Mouse (Mus musculus) limb, embryonic 12.5 days (tissue): ENCODE data around the gene Otof. TPM values are rescaled to one million over a fixed set of nuclear protein-coding genes. Genes with fewer than 3 reads are reported as not detected.

Source experiments
- ATAC-seq: fragments of 200-750 bp; cut with Nextera tagmentation; 2 replicates; pipeline ENCODE4 v1.8.0; 2017; ENCODE audit warnings: low read depth, moderate TSS enrichment; ENCODE audit not compliant: insufficient number of reproducible peaks, insufficient read depth, low FRiP score, low TSS enrichment
- H3K27ac ChIP-seq: fragments of 300-500 bp; sonication (generic); 2 replicates; pipeline ENCODE4 v1.5.1; 2016; ENCODE audit warnings: mild to moderate bottlenecking, moderate library complexity
- H3K27me3 ChIP-seq: fragments of 300-500 bp; sonication (generic); 2 replicates; pipeline ENCODE4 v1.6.1; 2016; ENCODE audit warnings: mild to moderate bottlenecking, moderate library complexity
- H3K36me3 ChIP-seq: fragments of 300-500 bp; sonication (generic); 2 replicates; pipeline ENCODE4 v1.6.1; 2016; ENCODE audit warnings: mild to moderate bottlenecking, moderate library complexity
- H3K4me1 ChIP-seq: fragments of 300-500 bp; sonication (generic); replicated peaks from 2 replicates; pipeline ENCODE4 v1.6.1; 2016
- H3K4me2 ChIP-seq: fragments of 300-500 bp; sonication (generic); 2 replicates; pipeline ENCODE4 v1.6.1; 2016; ENCODE audit warnings: mild to moderate bottlenecking, moderate library complexity
- H3K4me3 ChIP-seq: fragments of 300-500 bp; sonication (generic); replicated peaks from 2 replicates; pipeline ENCODE4 v1.5.1; 2016; ENCODE audit warnings: mild to moderate bottlenecking
- H3K9ac ChIP-seq: fragments of 300-500 bp; sonication (generic); replicated peaks from 2 replicates; pipeline ENCODE4 v1.6.1; 2016; ENCODE audit warnings: mild to moderate bottlenecking, moderate library complexity
- H3K9me3 ChIP-seq: fragments of 300-500 bp; sonication (generic); 2 replicates; pipeline ENCODE4 v1.6.1; 2016; ENCODE audit warnings: mild to moderate bottlenecking, moderate library complexity
- whole genome bisulfite sequencing: fragments of 180-500 bp; shearing (Covaris S2); methylation state at CpG from one replicate; pipeline ENCODE4 v1.1.7; 2016; 5-methylcytosine and 5-hydroxymethylcytosine counted together
- polyA plus RNA-seq: library from polyadenylated mRNA; unstranded; fragments of >200 nt; fragmentation: Nextera tagmentation; extraction: Ambion mirVana; gene quantifications from 2 replicates; pipeline ENCODE4 v1.2.1, GENCODE M21; 2016

Otof gene
- polyA plus RNA-seq, 1 experiment from 2014 or later = 0.24 TPM

DNA sequence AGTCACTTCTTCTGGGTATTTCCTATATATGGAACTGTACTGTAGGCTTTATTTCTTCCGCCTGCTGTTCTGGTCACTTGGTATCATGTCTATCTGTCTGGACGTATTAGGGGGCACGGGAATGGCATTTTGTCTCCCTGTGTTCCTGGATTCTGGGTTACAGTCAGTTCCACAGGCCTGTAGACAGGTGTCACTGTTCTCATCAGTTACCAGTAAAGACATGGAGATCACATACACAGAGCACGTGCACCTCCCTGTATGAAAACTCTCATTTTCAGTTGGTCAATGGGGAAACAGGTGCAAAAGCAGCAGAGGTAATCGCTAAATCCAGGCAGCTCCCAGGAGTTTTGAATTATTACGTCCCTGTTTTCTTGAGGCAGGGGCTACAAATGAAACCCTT lies 74.0 kb downstream of the Otof start:
- peaks cover 7% of the 10 kb centered on the region for H3K4me1 ChIP-seq
- ATAC-seq = no peak
- no peaks in the 10 kb centered on the region for H3K27me3 ChIP-seq
- H3K4me2 ChIP-seq = no peak overlapping the region
- WGBS = 76% methylated on average over 6 of the region's 6 CpGs
- H3K36me3 ChIP-seq = no peaks in the 10 kb centered on the region
- H3K9me3 ChIP-seq = no peaks in the 10 kb centered on the region
- H3K27ac ChIP-seq = no peak overlapping the region
- H3K4me3 ChIP-seq = no peak overlapping the region
- no peak overlapping the region for H3K9ac ChIP-seq

DNA sequence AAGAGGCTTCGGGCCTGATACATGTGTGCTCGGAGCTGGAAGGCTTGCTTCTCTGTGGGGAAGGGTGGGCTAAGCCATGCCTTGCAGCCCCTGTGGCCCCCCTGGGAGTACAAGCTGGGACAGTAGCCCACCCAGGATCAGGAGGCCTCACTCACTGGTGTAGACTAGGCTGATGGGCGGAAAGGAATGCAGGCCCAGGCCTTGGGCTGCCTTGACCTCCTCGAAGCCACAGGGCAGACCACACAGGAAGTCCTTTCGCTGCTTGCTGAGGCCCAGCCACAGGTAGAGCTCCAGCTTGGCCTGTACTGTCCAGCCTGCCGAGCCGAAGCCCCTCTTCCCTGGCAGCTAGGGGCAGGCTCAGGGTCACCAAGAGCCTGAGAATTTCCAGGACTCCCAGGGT lies 78.9 kb downstream of the Otof start:
- WGBS = 55% methylated on average over 7 of the region's 7 CpGs
- no peak for ATAC-seq

GRCm38 (mm10) chr5:30369426-30369825 lies 92.3 kb downstream of the Otof start:
- ATAC-seq = no peak
- Histone ChIP-seq H3K27me3 (no peaks in the 10 kb centered on the region), H3K4me1 (no peaks in the 10 kb centered on the region), H3K4me2 (no peak overlapping the region), H3K27ac (no peak overlapping the region), H3K9ac (no peak overlapping the region), H3K36me3 (no peaks in the 10 kb centered on the region), H3K4me3 (no peak overlapping the region), H3K9me3 (no peaks in the 10 kb centered on the region)
- 87% methylated on average over 5 of the region's 5 CpGs for WGBS

More for the DNA sequence above, 78.9 kb downstream of the Otof start:
- Histone ChIP-seq H3K36me3 (no peaks in the 10 kb centered on the region), H3K27ac (no peak overlapping the region), H3K4me1 (peaks cover 9% of the 10 kb centered on the region), H3K9me3 (no peaks in the 10 kb centered on the region), H3K27me3 (no peaks in the 10 kb centered on the region), H3K4me2 (no peak overlapping the region), H3K4me3 (no peak overlapping the region), H3K9ac (no peak overlapping the region)

GRCm38 (mm10) chr5:30367405-30367804 lies 94.3 kb downstream of the Otof start:
- Histone ChIP-seq H3K27ac (no peak overlapping the region), H3K9me3 (no peaks in the 10 kb centered on the region; the same call in 1 of the 2 replicates), H3K27me3 (no peaks in the 10 kb centered on the region), H3K36me3 (no peaks in the 10 kb centered on the region), H3K4me1 (no peaks in the 10 kb centered on the region), H3K4me3 (no peak overlapping the region), H3K4me2 (no peak overlapping the region), H3K9ac (no peak overlapping the region)
- WGBS = 81% methylated on average over 8 of the region's 8 CpGs
- ATAC-seq = no peak

GRCm38 (mm10) chr5:30358436-30359099 lies 103.2 kb downstream of the Otof start:
- no peak overlapping the region for H3K4me3 ChIP-seq
- no peaks in the 10 kb centered on the region for H3K4me1 ChIP-seq
- H3K27ac ChIP-seq = no peak overlapping the region
- H3K27me3 ChIP-seq = no peaks in the 10 kb centered on the region
- no peak for ATAC-seq
- H3K9ac ChIP-seq = no peak overlapping the region
- WGBS = 83% methylated on average over 10 of the region's 10 CpGs
- H3K4me2 ChIP-seq = no peak overlapping the region
- no peaks in the 10 kb centered on the region for H3K36me3 ChIP-seq
- no peaks in the 10 kb centered on the region; the same call in 1 of the 2 replicates for H3K9me3 ChIP-seq

- WGBS = 78% methylated on average over 7 of the region's 7 CpGs
- Histone ChIP-seq H3K36me3 (no peaks in the 10 kb centered on the region), H3K4me3 (no peak overlapping the region)
Observed at GRCm38 (mm10) chr5:30356647-30357046, 105.1 kb downstream of the Otof start.

GRCm38 (mm10) chr5:30355559-30356159 lies 106.1 kb downstream of the Otof start:
- H3K36me3 ChIP-seq = no peaks in the 10 kb centered on the region
- H3K4me3 ChIP-seq = no peak overlapping the region
- WGBS = 83% methylated on average over 14 of the region's 14 CpGs
- H3K4me2 ChIP-seq = no peak overlapping the region
- no peaks in the 10 kb centered on the region for H3K4me1 ChIP-seq
- H3K9ac ChIP-seq = no peak overlapping the region
- no peaks in the 10 kb centered on the region for H3K27me3 ChIP-seq
- no peak for ATAC-seq
- H3K9me3 ChIP-seq = no peaks in the 10 kb centered on the region
- H3K27ac ChIP-seq = no peak overlapping the region

More at GRCm38 (mm10) chr5:30356647-30357046, 105.1 kb downstream of the Otof start:
- H3K9ac ChIP-seq = no peak overlapping the region
- H3K4me1 ChIP-seq = no peaks in the 10 kb centered on the region
- no peaks in the 10 kb centered on the region for H3K27me3 ChIP-seq
- no peaks in the 10 kb centered on the region for H3K9me3 ChIP-seq
- no peak for ATAC-seq
- no peak overlapping the region for H3K4me2 ChIP-seq
- no peak overlapping the region for H3K27ac ChIP-seq

DNA sequence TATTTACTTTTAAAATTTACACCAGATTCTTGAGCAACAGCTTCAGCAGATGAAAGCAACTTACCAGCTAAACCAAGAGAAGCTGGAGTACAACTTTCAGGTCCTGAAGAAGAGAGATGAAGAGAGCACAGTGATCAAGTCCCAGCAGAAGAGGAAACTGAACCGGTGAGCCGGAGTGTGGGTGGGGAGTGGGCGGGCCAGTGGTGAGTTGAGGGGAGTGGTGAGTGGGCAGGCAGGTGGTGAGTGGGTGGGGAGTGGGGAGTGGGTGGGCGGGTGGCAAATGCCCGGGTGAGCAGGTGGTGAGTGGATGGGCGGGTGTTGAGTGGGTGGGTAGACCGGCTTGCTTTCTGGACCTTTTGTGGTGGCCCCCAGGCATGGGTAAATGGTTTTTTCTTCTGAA lies 106.6 kb downstream of the Otof start:
- H3K9me3 ChIP-seq = no peaks in the 10 kb centered on the region
- WGBS = 84% methylated on average over 7 of the region's 7 CpGs
- H3K9ac ChIP-seq = no peak overlapping the region
- no peak overlapping the region for H3K4me3 ChIP-seq
- H3K27me3 ChIP-seq = no peaks in the 10 kb centered on the region
- H3K4me2 ChIP-seq = no peak overlapping the region
- H3K36me3 ChIP-seq = no peaks in the 10 kb centered on the region
- no peak overlapping the region for H3K27ac ChIP-seq
- H3K4me1 ChIP-seq = no peaks in the 10 kb centered on the region
- no peak for ATAC-seq

GRCm38 (mm10) chr5:30353605-30354004 lies 108.1 kb downstream of the Otof start:
- Histone ChIP-seq H3K9me3 (no peaks in the 10 kb centered on the region), H3K27ac (no peak overlapping the region), H3K36me3 (no peaks in the 10 kb centered on the region), H3K9ac (no peak overlapping the region), H3K4me2 (no peak overlapping the region), H3K4me1 (no peaks in the 10 kb centered on the region), H3K27me3 (no peaks in the 10 kb centered on the region), H3K4me3 (no peak overlapping the region)
- no peak for ATAC-seq
- 73% methylated on average over 3 of the region's 3 CpGs for WGBS

DNA sequence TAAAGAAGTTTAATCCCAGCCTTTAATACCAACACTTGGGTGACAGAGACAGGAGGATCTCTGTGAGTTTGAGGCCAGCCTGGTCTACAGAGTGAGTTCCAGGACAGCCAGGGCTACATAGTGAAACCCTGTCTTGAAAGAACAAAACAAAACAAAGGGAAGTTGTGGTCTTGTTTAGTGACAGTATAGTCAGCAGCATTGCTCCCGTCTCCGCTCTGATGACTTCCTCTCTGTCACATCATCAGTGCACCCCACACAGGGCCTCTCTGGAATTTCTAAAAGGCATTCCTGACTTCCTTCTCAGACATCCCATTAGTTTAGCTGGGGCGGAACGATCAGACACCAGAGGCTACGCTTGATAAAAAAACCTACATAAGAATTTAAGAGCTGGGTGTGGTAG lies 117.8 kb downstream of the Otof start:
- WGBS = 78% methylated on average over 5 of the region's 5 CpGs

DNA sequence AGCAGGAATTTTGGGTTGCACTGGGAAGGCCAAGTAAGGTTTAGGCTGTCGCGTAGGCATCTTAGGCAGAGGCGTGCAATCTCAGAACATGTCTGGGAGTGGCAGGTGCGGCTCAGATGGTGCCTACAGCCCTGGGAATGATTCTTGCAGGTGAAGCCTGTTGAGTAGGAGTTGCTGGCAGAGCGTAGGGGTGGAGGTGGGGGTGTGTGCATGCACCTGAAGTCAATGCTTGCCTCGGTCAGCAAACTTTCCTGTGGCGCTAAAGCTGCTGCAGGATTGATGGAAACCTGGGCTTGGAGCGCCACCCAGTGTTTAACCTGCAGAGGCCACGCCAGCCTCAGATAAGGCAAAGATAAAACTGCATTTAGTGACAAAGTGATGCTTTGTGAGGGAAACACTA lies 118.6 kb downstream of the Otof start:
- H3K4me3 ChIP-seq = peak overlapping the region; percentile 21
- peaks cover 7% of the 10 kb centered on the region; the same call in 1 of the 2 replicates for H3K4me1 ChIP-seq
- H3K27me3 ChIP-seq = peaks cover 21% of the 10 kb centered on the region
- 4% methylated on average over 9 of the region's 9 CpGs for WGBS
- no peaks in the 10 kb centered on the region for H3K9me3 ChIP-seq
- no peaks in the 10 kb centered on the region for H3K36me3 ChIP-seq
- H3K9ac ChIP-seq = peak overlapping the region; percentile 48
- ATAC-seq = no peak
- peak overlapping the region; percentile 55 for H3K4me2 ChIP-seq
- no peak overlapping the region for H3K27ac ChIP-seq

More for the DNA sequence above, 117.8 kb downstream of the Otof start:
- H3K27ac ChIP-seq = no peak overlapping the region
- no peak overlapping the region for H3K4me2 ChIP-seq
- peaks cover 21% of the 10 kb centered on the region for H3K27me3 ChIP-seq
- H3K4me3 ChIP-seq = no peak overlapping the region
- no peak for ATAC-seq
- no peaks in the 10 kb centered on the region for H3K9me3 ChIP-seq
- no peaks in the 10 kb centered on the region for H3K36me3 ChIP-seq
- no peak overlapping the region for H3K9ac ChIP-seq
- H3K4me1 ChIP-seq = peaks cover 7% of the 10 kb centered on the region; the same call in 1 of the 2 replicates
